Mouse (Mus musculus) urinary bladder, postnatal 36 days (tissue): ENCODE results near the gene Gpr82.

ENCODE experiments used
- DNase-seq, 2 experiments: peaks; one replicate each; pipeline ENCODE4 v3.0.0; 2022; ENCODE audit warnings: low spot score in 2 of 2, mixed read lengths in 1 of 2

Gene Gpr82

GRCm38 (mm10) chrX:13691865-13692264 lies 30.7 kb downstream of the Gpr82 start:
- DNase-seq = no peak

- DNase-seq = no peak
Observed at GRCm38 (mm10) chrX:13700681-13701080, 39.5 kb downstream of the Gpr82 start.

- peak; percentile 14 to 20 for DNase-seq
Observed at GRCm38 (mm10) chrX:13705051-13705450, 43.9 kb downstream of the Gpr82 start.

GRCm38 (mm10) chrX:13710174-13710573 lies 49.0 kb downstream of the Gpr82 start:
- DNase-seq = peak; percentile 6 to 34
